Mouse (Mus musculus) megakaryocyte, embryonic 14.5 days (primary cell): ENCODE data around the gene Klhdc2.

Experiments
- FLI1 ChIP-seq: IDR thresholded peaks from 2 replicates; pipeline ENCODE4 v1.6.1; 2012; ENCODE audit warnings: low read length, inconsistent platforms, mixed read lengths
- GATA1 ChIP-seq: IDR thresholded peaks from 3 replicates; pipeline ENCODE4 v1.6.1; 2012; ENCODE audit warnings: mixed read lengths, low read length, inconsistent platforms, borderline replicate concordance

GRCm38 (mm10) chr12:69265031-69265430 is 31.4 kb upstream of the Klhdc2 start:
- no peak for TF ChIP-seq GATA1
- no peak for TF ChIP-seq FLI1
